24 mouse cellular contexts compared by ENCODE assay signal in the genomic region with DNA sequence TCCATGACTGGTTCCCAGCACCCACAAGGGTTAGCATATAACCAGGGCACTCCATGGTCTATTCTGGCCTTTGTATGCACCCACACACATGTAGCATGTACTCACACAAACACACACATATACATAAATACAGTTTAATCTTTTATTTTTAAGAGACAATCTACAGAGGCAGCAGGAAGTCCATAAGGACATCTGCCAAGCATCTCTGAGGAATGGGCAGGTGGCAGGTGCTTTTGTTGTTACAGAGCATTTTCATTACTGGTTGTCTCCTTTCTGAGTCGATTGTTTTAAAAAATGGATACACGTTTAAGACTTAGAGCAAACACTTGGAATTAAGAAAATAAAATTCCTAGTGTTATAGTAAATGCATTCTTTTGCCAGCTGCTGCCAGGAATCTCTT.
A peak's percentile ranks its signal among the peaks of the same experiment; 100 is the strongest.
DNase-seq lines count a peak whose midpoint lies in the region; ATAC-seq and TF ChIP-seq lines count a peak whose summit lies in the region.
"Had no signal": no experiment of that assay in that cellular context is flagged by ENCODE, and none has a peak within 500 bp of the region (broad histone marks: within the 10 kb centered on the region; RNA-seq: fewer than 3 reads in every experiment).

No protein-coding gene starts in this region.

- TF ChIP-seq POLR2A in cerebellum, adult 2 months (IDR thresholded peaks at IDR 0.05; ENCODE audit: borderline replicate concordance, insufficient read depth, low read length): no peak

- H3K9me3 ChIP-seq in embryonic facial prominence, embryonic 13.5 days: no peaks in the 10 kb centered on the region
- H3K9me3 ChIP-seq in embryonic facial prominence, embryonic 10.5 days: peaks cover 6% of the 10 kb centered on the region; the same call in 1 of the 2 replicates
- no peaks in the 10 kb centered on the region; the same call in 1 of the 2 replicates for H3K9me3 ChIP-seq in heart, embryonic 12.5 days (replicated peaks)
- H3K9me3 ChIP-seq: embryonic facial prominence, embryonic 12.5 days; heart, embryonic 15.5 days had no signal

- peak overlapping the region; percentile 76 for H3K27ac ChIP-seq in cerebellum, adult 2 months (ENCODE audit: insufficient read depth, low read length)
- peak overlapping the region; percentile 55; the same call in 1 of the 2 replicates for H3K27ac ChIP-seq in embryonic facial prominence, embryonic 13.5 days
- H3K27ac ChIP-seq in embryonic facial prominence, embryonic 10.5 days (replicated peaks): no peak overlapping the region
- H3K27ac ChIP-seq in heart, embryonic 12.5 days (ENCODE audit: poor library complexity, severe bottlenecking): no peak overlapping the region
- H3K27ac ChIP-seq: gastrocnemius, adult 2 months; heart, embryonic 15.5 days; hindbrain, embryonic 10.5 days; hindbrain, embryonic 14.5 days had no signal

- 12% methylated on average over 2 of the region's 2 CpGs for WGBS in cerebellum, adult 2 months
- 83% methylated on average over 2 of the region's 2 CpGs for WGBS in embryonic facial prominence, embryonic 13.5 days
- WGBS in embryonic facial prominence, embryonic 10.5 days: 89% methylated on average over 2 of the region's 2 CpGs
- WGBS in heart, embryonic 12.5 days: 81% methylated on average over 2 of the region's 2 CpGs

- no peak overlapping the region for H3K4me3 ChIP-seq in cerebellum, adult 2 months (replicated peaks; ENCODE audit: insufficient read depth, low read depth, low read length)
- no peak overlapping the region for H3K4me3 ChIP-seq in embryonic facial prominence, embryonic 13.5 days
- no peak overlapping the region for H3K4me3 ChIP-seq in embryonic facial prominence, embryonic 10.5 days
- no peak overlapping the region for H3K4me3 ChIP-seq in heart, embryonic 12.5 days
- H3K4me3 ChIP-seq: embryonic facial prominence, embryonic 12.5 days; gastrocnemius, adult 2 months; heart, embryonic 15.5 days; hindbrain, embryonic 10.5 days had no signal

- no peak for ATAC-seq in embryonic facial prominence, embryonic 13.5 days (ENCODE audit: insufficient number of reproducible peaks, insufficient read depth, low FRiP score, low TSS enrichment, low read depth)
- ATAC-seq in heart, embryonic 12.5 days (ENCODE audit: insufficient number of reproducible peaks, low FRiP score): no peak
- ATAC-seq: activated CD4-positive, CD25-positive, alpha-beta regulatory T cell, adult 4 months; forebrain, embryonic 14.5 days; forebrain, postnatal 0 days; intestine, postnatal 0 days had no signal

- H3K27me3 ChIP-seq in cerebellum, adult 2 months (ENCODE audit: control insufficient read depth, insufficient read depth, low read length): no peaks in the 10 kb centered on the region
- H3K27me3 ChIP-seq in embryonic facial prominence, embryonic 13.5 days: no peaks in the 10 kb centered on the region
- H3K27me3 ChIP-seq in embryonic facial prominence, embryonic 10.5 days (replicated peaks; ENCODE audit: low read depth, poor library complexity, severe bottlenecking): no peaks in the 10 kb centered on the region
- H3K27me3 ChIP-seq in heart, embryonic 12.5 days (replicated peaks): no peaks in the 10 kb centered on the region
- H3K27me3 ChIP-seq: embryonic facial prominence, embryonic 12.5 days; heart, embryonic 15.5 days had no signal

- H3K4me2 ChIP-seq in embryonic facial prominence, embryonic 13.5 days: no peak overlapping the region
- no peak overlapping the region for H3K4me2 ChIP-seq in heart, embryonic 12.5 days
- H3K4me2 ChIP-seq: embryonic facial prominence, embryonic 12.5 days; heart, embryonic 11.5 days; heart, embryonic 15.5 days; hindbrain, embryonic 14.5 days had no signal

- no peak for TF ChIP-seq CTCF in cerebellum, adult 2 months (IDR thresholded peaks at IDR 0.05; ENCODE audit: borderline replicate concordance, insufficient read depth, low read depth, low read length)

- H3K9ac ChIP-seq in embryonic facial prominence, embryonic 13.5 days: no peak overlapping the region
- H3K9ac ChIP-seq in heart, embryonic 12.5 days: no peak overlapping the region
- H3K9ac ChIP-seq: embryonic facial prominence, embryonic 12.5 days; forebrain, postnatal 0 days; heart, embryonic 15.5 days; hindbrain, embryonic 14.5 days had no signal

- H3K36me3 ChIP-seq in embryonic facial prominence, embryonic 13.5 days: no peaks in the 10 kb centered on the region
- no peaks in the 10 kb centered on the region for H3K36me3 ChIP-seq in embryonic facial prominence, embryonic 10.5 days (replicated peaks)
- no peaks in the 10 kb centered on the region for H3K36me3 ChIP-seq in heart, embryonic 12.5 days
- H3K36me3 ChIP-seq: embryonic facial prominence, embryonic 12.5 days; heart, embryonic 15.5 days; hindbrain, embryonic 10.5 days had no signal

- peaks cover 47% of the 10 kb centered on the region for H3K4me1 ChIP-seq in cerebellum, adult 2 months (ENCODE audit: control insufficient read depth, insufficient read depth, low read length)
- H3K4me1 ChIP-seq in embryonic facial prominence, embryonic 13.5 days: peaks cover 16% of the 10 kb centered on the region
- peaks cover 13% of the 10 kb centered on the region for H3K4me1 ChIP-seq in embryonic facial prominence, embryonic 10.5 days
- no peaks in the 10 kb centered on the region for H3K4me1 ChIP-seq in heart, embryonic 12.5 days (replicated peaks)
- H3K4me1 ChIP-seq: heart, embryonic 15.5 days; hindbrain, embryonic 10.5 days had no signal

- peak in 1 of 2 experiments; percentile 62 for DNase-seq in cerebellum, adult 2 months
- DNase-seq in cerebellum, postnatal 25 days: no peak
- no peak for DNase-seq in embryonic facial prominence, embryonic 10.5 days (ENCODE audit: low spot score)
- peak; percentile 65 for DNase-seq in brain, adult 2 months (ENCODE audit: low read depth, low spot score)
- DNase-seq: adrenal gland, adult 8-10 months; adrenal gland, postnatal 25 days; cerebellum, adult 8-10 months; forebrain, postnatal 0 days; gastrocnemius, adult 2 months; gastrocnemius, postnatal 14 days; heart, adult 11 months; heart, postnatal 10 days; heart, postnatal 36 days; kidney, adult 2 months had no signal

Comparison
In these comparisons a context has a peak if more than half of its experiments do, and no peak if none do; other contexts are left out.
1. H3K27ac ChIP-seq: peak in cerebellum, adult 2 months (single experiment) and embryonic facial prominence, embryonic 13.5 days (single experiment); none in embryonic facial prominence, embryonic 10.5 days (single experiment) and heart, embryonic 12.5 days (single experiment).